Mouse (Mus musculus): ENCODE results near the gene Ntm. TPM values are rescaled to one million over a fixed set of nuclear protein-coding genes. Genes with fewer than 3 reads are reported as not detected.

The Ntm gene
- polyA plus RNA-seq, 1 experiment from 2014 or later = not detected

DNA sequence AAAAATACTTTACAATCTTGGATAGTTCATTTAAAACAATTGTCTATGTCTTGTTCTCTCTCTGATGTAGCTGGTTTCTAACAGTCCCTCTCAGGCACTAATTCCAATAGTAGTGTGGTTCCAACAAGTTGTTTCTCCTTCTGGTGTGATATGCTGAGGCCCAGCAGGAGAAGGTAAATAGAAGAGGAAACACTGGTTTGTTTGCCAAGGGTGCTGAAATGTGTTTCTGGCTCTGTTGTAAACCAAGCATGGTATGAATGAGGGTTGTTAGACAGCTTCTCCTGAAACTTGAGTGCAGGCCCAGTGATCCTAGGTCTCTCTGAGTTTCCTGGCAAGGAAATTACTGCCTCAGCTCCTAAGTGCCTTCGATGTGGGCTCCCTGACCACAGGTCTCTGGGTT is 985.7 kb downstream of the Ntm start:
- Histone ChIP-seq H3K4me3 (ENCODE audit: inconsistent target) (no peak overlapping the region), H3K79me2 (ENCODE audit: inconsistent target) (no peaks in the 10 kb centered on the region), H3K36me3 (ENCODE audit: inconsistent target) (no peaks in the 10 kb centered on the region), H3K27ac (no peak overlapping the region)
- WGBS (ENCODE audit: missing documents) = 50% methylated on average over 1 of the region's 1 CpGs

DNA sequence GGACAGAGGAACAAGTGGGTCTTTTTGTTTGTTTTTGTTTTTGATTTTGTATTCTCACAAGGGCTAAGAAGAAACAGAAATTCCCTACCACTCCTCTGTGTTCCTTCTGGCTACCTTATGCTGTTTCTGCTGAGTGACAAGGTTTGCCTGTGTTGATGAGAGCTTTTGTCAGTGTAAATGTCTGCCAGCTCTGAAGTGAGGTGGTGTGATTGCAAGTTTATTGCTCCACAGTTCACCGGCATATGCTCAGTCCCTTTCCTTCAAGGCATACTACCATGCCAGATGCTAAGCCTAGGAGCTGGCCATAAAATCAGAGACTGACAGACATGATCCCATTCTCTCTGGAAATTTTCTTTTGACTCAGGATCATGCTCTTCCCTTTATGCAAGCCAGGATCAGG is 993.5 kb downstream of the Ntm start:
- WGBS (ENCODE audit: missing documents) = 50% methylated on average over 1 of the region's 1 CpGs
- H3K27ac ChIP-seq = no peak overlapping the region
- no peaks in the 10 kb centered on the region for H3K79me2 ChIP-seq (ENCODE audit: inconsistent target)
- H3K36me3 ChIP-seq (ENCODE audit: inconsistent target) = no peaks in the 10 kb centered on the region
- no peak overlapping the region for H3K4me3 ChIP-seq (ENCODE audit: inconsistent target)
